Comparison of ENCODE assay signal across 10 mouse cellular contexts in the genomic region with DNA sequence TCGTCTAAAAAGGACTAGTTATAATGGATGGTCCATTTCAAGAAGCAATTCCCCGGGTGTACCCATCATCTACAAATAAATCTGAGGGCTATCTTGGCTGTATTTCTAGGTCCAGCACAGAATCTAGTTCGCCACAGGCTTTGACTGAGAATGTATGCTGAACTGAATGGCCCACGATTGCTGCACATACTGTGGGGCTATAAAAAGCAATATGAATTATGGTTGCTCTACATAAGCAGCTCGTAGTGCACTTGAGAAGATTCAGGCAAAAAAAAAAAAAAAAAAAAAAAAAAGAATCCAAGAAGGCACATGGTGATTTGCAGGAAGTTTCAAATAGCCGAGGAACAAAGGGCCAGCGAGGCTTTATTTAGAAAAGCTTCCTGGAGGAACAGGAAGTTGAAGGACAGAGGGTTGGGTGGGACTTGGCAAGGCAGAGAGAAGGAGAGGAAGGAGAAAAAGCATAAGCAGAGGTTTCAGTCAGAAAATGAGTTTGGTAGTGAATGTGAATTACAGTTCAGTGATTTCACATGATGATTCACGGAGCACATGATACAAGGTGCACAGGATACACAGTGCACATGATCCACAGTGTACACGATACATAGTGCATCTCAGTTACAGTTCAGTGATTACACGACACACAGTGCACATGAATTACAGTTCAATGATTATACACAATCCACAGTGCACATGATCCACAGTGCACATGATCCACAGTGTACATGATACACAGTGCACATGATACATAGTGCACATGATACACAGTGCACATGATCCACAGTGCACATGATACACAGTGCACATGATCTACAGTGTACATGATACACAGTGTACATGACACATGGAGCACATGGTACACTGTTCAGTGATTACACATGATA.
DNase-seq lines count a peak whose midpoint lies in the region; TF ChIP-seq lines count a peak whose summit lies in the region.
"Had no signal": no experiment of that assay in that cellular context is flagged by ENCODE, and none has a peak within 500 bp of the region (broad histone marks: within the 10 kb centered on the region; RNA-seq: fewer than 3 reads in every experiment).

No protein-coding gene starts in this region.

- H3K9me3 ChIP-seq in hindbrain, embryonic 10.5 days: peaks cover 18% of the 10 kb centered on the region; the same call in 1 of the 2 replicates

- no peak for DNase-seq in gastrocnemius, adult 2 months
- DNase-seq in gastrocnemius, postnatal 14 days: no peak
- peak; percentile 52 for DNase-seq in NIH3T3 (ENCODE audit: low read depth)
- peak; percentile 28 for DNase-seq in heart, postnatal 4 days
- peak; percentile 46 for DNase-seq in lung, postnatal 14 days
- DNase-seq in left cerebral cortex, adult 9 months (ENCODE audit: low spot score in 2 of 2): no peak
- no peak for DNase-seq in hindbrain, embryonic 10.5 days (ENCODE audit: low spot score)
- no peak for DNase-seq in gastrocnemius, postnatal 4 days (ENCODE audit: low spot score in 2 of 2)
- DNase-seq: cerebellum, adult 11-12 months had no signal

- H3K27me3 ChIP-seq in hindbrain, embryonic 10.5 days (ENCODE audit: insufficient read depth, poor library complexity, severe bottlenecking): no peaks in the 10 kb centered on the region
- H3K27me3 ChIP-seq: hindbrain, embryonic 12.5 days had no signal

- H3K36me3 ChIP-seq in hindbrain, embryonic 10.5 days: no peaks in the 10 kb centered on the region
- H3K36me3 ChIP-seq: hindbrain, embryonic 12.5 days had no signal

- H3K27ac ChIP-seq in gastrocnemius, adult 2 months: peak overlapping the region; percentile 40; the same call in 1 of the 2 replicates
- no peak overlapping the region for H3K27ac ChIP-seq in hindbrain, embryonic 10.5 days
- H3K27ac ChIP-seq: hindbrain, embryonic 12.5 days had no signal

- H3K4me1 ChIP-seq in hindbrain, embryonic 10.5 days (replicated peaks): no peaks in the 10 kb centered on the region

- WGBS in hindbrain, embryonic 10.5 days: 87% methylated on average over 10 of the region's 10 CpGs

- H3K4me3 ChIP-seq in gastrocnemius, adult 2 months: no peak overlapping the region
- H3K4me3 ChIP-seq in hindbrain, embryonic 10.5 days: no peak overlapping the region
- H3K4me3 ChIP-seq: hindbrain, embryonic 12.5 days had no signal

- no peak for TF ChIP-seq CTCF in gastrocnemius, adult 2 months (IDR thresholded peaks at IDR 0.05)

- intact Hi-C loops in gastrocnemius, adult 2 months (cut with DNase I): no loop called here
- intact Hi-C loops in gastrocnemius, postnatal 14 days (cut with DNase I; ENCODE audit: low total_unique reads): no loop called here

Comparison
In these comparisons a context has a peak if more than half of its experiments do, and no peak if none do; other contexts are left out.
1. DNase-seq: peak in NIH3T3 (single experiment), heart, postnatal 4 days (single experiment) and lung, postnatal 14 days (single experiment); none in gastrocnemius, adult 2 months (single experiment), gastrocnemius, postnatal 14 days (single experiment), left cerebral cortex, adult 9 months (0 of 2), hindbrain, embryonic 10.5 days (single experiment) and gastrocnemius, postnatal 4 days (0 of 2).